Mouse (Mus musculus): ENCODE measurements around the gene Cfap70.

The Cfap70 gene

GRCm38 (mm10) chr14:20423046-20423445, 29.0 kb downstream of the Cfap70 start:
- no peak for DNase-seq (ENCODE audit: low spot score)

GRCm38 (mm10) chr14:20422257-20422656, 29.8 kb downstream of the Cfap70 start:
- peak; percentile 8 for DNase-seq (ENCODE audit: low spot score)

GRCm38 (mm10) chr14:20400071-20400470, 52.0 kb downstream of the Cfap70 start:
- DNase-seq (ENCODE audit: low spot score), result peak; percentile 39

GRCm38 (mm10) chr14:20398864-20399263, 53.2 kb downstream of the Cfap70 start:
- DNase-seq (ENCODE audit: low spot score), result no peak

GRCm38 (mm10) chr14:20397220-20397619, 54.8 kb downstream of the Cfap70 start:
- DNase-seq (ENCODE audit: low spot score), result no peak

- DNase-seq (ENCODE audit: low spot score), result peak; percentile 97
Measured at GRCm38 (mm10) chr14:20393205-20393913, 58.7 kb downstream of the Cfap70 start, which contains the start of gene Mrps16. Gene Mrps16, minus strand, starts transcription at chr14:20393634.

- no peak for DNase-seq (ENCODE audit: low spot score)
Measured at GRCm38 (mm10) chr14:20392326-20392725, 59.7 kb downstream of the Cfap70 start.

- no peak for DNase-seq (ENCODE audit: low spot score)
Measured at GRCm38 (mm10) chr14:20389446-20390079, 62.5 kb downstream of the Cfap70 start.

- peak; percentile 95 for DNase-seq (ENCODE audit: low spot score)
Measured at GRCm38 (mm10) chr14:20388441-20389129, 63.4 kb downstream of the Cfap70 start, which contains the start of gene Dnajc9. Gene Dnajc9, minus strand, starts transcription at chr14:20388910.

GRCm38 (mm10) chr14:20379753-20380430, 72.1 kb downstream of the Cfap70 start:
- peak; percentile 25 for DNase-seq (ENCODE audit: low spot score)

GRCm38 (mm10) chr14:20379087-20379640, 72.9 kb downstream of the Cfap70 start:
- peak; percentile 73 for DNase-seq (ENCODE audit: low spot score)

- peak; percentile 69 for DNase-seq (ENCODE audit: low spot score)
Measured at GRCm38 (mm10) chr14:20378313-20379061, 73.5 kb downstream of the Cfap70 start.

- DNase-seq (ENCODE audit: low spot score), result no peak
Measured at GRCm38 (mm10) chr14:20377112-20377521, 74.9 kb downstream of the Cfap70 start.

GRCm38 (mm10) chr14:20371854-20372253, 80.2 kb downstream of the Cfap70 start:
- DNase-seq (ENCODE audit: low spot score), result no peak

- DNase-seq (ENCODE audit: low spot score), result no peak
Measured at GRCm38 (mm10) chr14:20370798-20371197, 81.2 kb downstream of the Cfap70 start.

GRCm38 (mm10) chr14:20368271-20368670, 83.8 kb downstream of the Cfap70 start:
- DNase-seq (ENCODE audit: low spot score), result no peak

- peak; percentile 18 for DNase-seq (ENCODE audit: low spot score)
Measured at GRCm38 (mm10) chr14:20363230-20363629, 88.8 kb downstream of the Cfap70 start.

GRCm38 (mm10) chr14:20347991-20348541, 104.0 kb downstream of the Cfap70 start, which contains the start of the genes Ecd and Fam149b:
Gene Ecd, minus strand, starts transcription at chr14:20348121.
Gene Fam149b, plus strand, starts transcription at chr14:20348162.
- DNase-seq (ENCODE audit: low spot score), result peak; percentile 94

GRCm38 (mm10) chr14:20347441-20347990, 104.5 kb downstream of the Cfap70 start:
- DNase-seq (ENCODE audit: low spot score), result no peak

GRCm38 (mm10) chr14:20345885-20346284, 106.1 kb downstream of the Cfap70 start:
- DNase-seq (ENCODE audit: low spot score), result no peak
